Mouse (Mus musculus): ENCODE measurements at regions not wholly inside any gene's neighbourhood (a gene's known extent, or its start where the extent isn't known, plus 50 kb on each side); places are given as distances from the start of the nearest gene placed in this dataset.
"Not testable (repeated sequence)": the region's sequence is repeated elsewhere in the genome, so short reads cannot be mapped to it uniquely, and the experiment has no call there.

- no peak for ATAC-seq (ENCODE audit: insufficient number of reproducible peaks, low FRiP score, low TSS enrichment)
Observed at GRCm38 (mm10) chr9:41914611-41915010, 209.5 kb downstream of the Sorl1 start.

- no peak for ATAC-seq (ENCODE audit: insufficient number of reproducible peaks, low FRiP score, low TSS enrichment)
Observed at GRCm38 (mm10) chr9:41913911-41914310, 210.2 kb downstream of the Sorl1 start.

GRCm38 (mm10) chr9:41912482-41912881, 211.6 kb downstream of the Sorl1 start:
- no peak for ATAC-seq (ENCODE audit: insufficient number of reproducible peaks, low FRiP score, low TSS enrichment)

GRCm38 (mm10) chr9:41900606-41900974, 223.5 kb downstream of the Sorl1 start:
- no peak for ATAC-seq (ENCODE audit: insufficient number of reproducible peaks, low FRiP score, low TSS enrichment)

GRCm38 (mm10) chr9:41899766-41900605, 224.1 kb downstream of the Sorl1 start:
- no peak for ATAC-seq (ENCODE audit: insufficient number of reproducible peaks, low FRiP score, low TSS enrichment)

- ATAC-seq (ENCODE audit: insufficient number of reproducible peaks, low FRiP score, low TSS enrichment), result no peak
Observed at GRCm38 (mm10) chr9:41895106-41895505, 229.0 kb downstream of the Sorl1 start.

- no peak for ATAC-seq (ENCODE audit: insufficient number of reproducible peaks, low FRiP score, low TSS enrichment)
Observed at GRCm38 (mm10) chr9:41892841-41893240, 231.3 kb downstream of the Sorl1 start.

- no peak for ATAC-seq (ENCODE audit: insufficient number of reproducible peaks, low FRiP score, low TSS enrichment)
Observed at GRCm38 (mm10) chr9:41891206-41891605, 232.9 kb downstream of the Sorl1 start.

- 0 out of 2 replicates have a peak, but pooled peaks have one; percentile 40 for ATAC-seq (ENCODE audit: insufficient number of reproducible peaks, low FRiP score, low TSS enrichment)
Observed at GRCm38 (mm10) chr9:41890273-41891141, 233.6 kb downstream of the Sorl1 start.

- no peak for ATAC-seq (ENCODE audit: insufficient number of reproducible peaks, low FRiP score, low TSS enrichment)
Observed at GRCm38 (mm10) chr9:41889568-41890272, 234.4 kb downstream of the Sorl1 start.

- no peak for ATAC-seq (ENCODE audit: insufficient number of reproducible peaks, low FRiP score, low TSS enrichment)
Observed at GRCm38 (mm10) chr9:41888616-41889150, 235.4 kb downstream of the Sorl1 start.

GRCm38 (mm10) chr9:41886456-41886855, 237.6 kb downstream of the Sorl1 start:
- ATAC-seq (ENCODE audit: insufficient number of reproducible peaks, low FRiP score, low TSS enrichment), result not testable (repeated sequence)

GRCm38 (mm10) chr9:41880457-41880856, 243.6 kb downstream of the Sorl1 start:
- no peak for ATAC-seq (ENCODE audit: insufficient number of reproducible peaks, low FRiP score, low TSS enrichment)

GRCm38 (mm10) chr9:41879080-41879479, 245.0 kb downstream of the Sorl1 start:
- ATAC-seq (ENCODE audit: insufficient number of reproducible peaks, low FRiP score, low TSS enrichment), result no peak

- ATAC-seq (ENCODE audit: insufficient number of reproducible peaks, low FRiP score, low TSS enrichment), result no peak
Observed at GRCm38 (mm10) chr9:41861136-41861535, 263.0 kb downstream of the Sorl1 start.

- ATAC-seq (ENCODE audit: insufficient number of reproducible peaks, low FRiP score, low TSS enrichment), result no peak
Observed at GRCm38 (mm10) chr9:41860681-41861080, 263.4 kb downstream of the Sorl1 start.

GRCm38 (mm10) chr9:41859780-41860179, 264.3 kb downstream of the Sorl1 start:
- no peak for ATAC-seq (ENCODE audit: insufficient number of reproducible peaks, low FRiP score, low TSS enrichment)

- no peak for ATAC-seq (ENCODE audit: insufficient number of reproducible peaks, low FRiP score, low TSS enrichment)
Observed at GRCm38 (mm10) chr9:41852099-41852498, 272.0 kb downstream of the Sorl1 start.

GRCm38 (mm10) chr9:41849628-41850326, 274.3 kb downstream of the Sorl1 start:
- no peak for ATAC-seq (ENCODE audit: insufficient number of reproducible peaks, low FRiP score, low TSS enrichment)

GRCm38 (mm10) chr9:41844616-41845015, 279.5 kb downstream of the Sorl1 start:
- no peak for ATAC-seq (ENCODE audit: insufficient number of reproducible peaks, low FRiP score, low TSS enrichment)

All from cerebellum, adult (tissue).